Mouse (Mus musculus) myocyte (in vitro differentiated cells): ENCODE measurements at regions not wholly inside any gene's neighbourhood (a gene's known extent, or its start where the extent isn't known, plus 50 kb on each side); places are given as distances from the start of the nearest gene placed in this dataset.
"Not testable (repeated sequence)": the region's sequence is repeated elsewhere in the genome, so short reads cannot be mapped to it uniquely, and the experiment has no call there.

Experiments used
- SRF ChIP-seq: IDR thresholded peaks from one replicate; pipeline ENCODE4 v1.6.1; 2011; ENCODE audit warnings: low read depth; ENCODE audit not compliant: control insufficient read depth, insufficient read length
- USF1 ChIP-seq: IDR thresholded peaks from one replicate; pipeline ENCODE4 v1.6.1; 2011; ENCODE audit warnings: low read depth, mild to moderate bottlenecking, control low read depth, moderate library complexity

- not testable (repeated sequence) for TF ChIP-seq USF1, SRF
Measured at GRCm38 (mm10) chr5:59956240-59956639, 1852.4 kb upstream of the G6pd2 start.
